8 mouse cellular contexts compared by ENCODE assay signal in genomic region chr4:154963190-154963836, GRCm38 (mm10). TPM values are rescaled to one million over a fixed set of nuclear protein-coding genes. Genes with fewer than 3 reads are reported as not detected.
DNase-seq lines count a peak whose midpoint lies in the region; ATAC-seq and TF ChIP-seq lines count a peak whose summit lies in the region.

No protein-coding gene starts in this region.

- H3K4me1 ChIP-seq in spleen, adult 2 months (ENCODE audit: control insufficient read depth, insufficient read depth, insufficient read length): peaks cover 18% of the 10 kb centered on the region; the same call in 1 of the 2 replicates
- H3K4me1 ChIP-seq in hindbrain, embryonic 13.5 days (replicated peaks): peaks cover 79% of the 10 kb centered on the region
- H3K4me1 ChIP-seq in midbrain, embryonic 15.5 days: peaks cover 71% of the 10 kb centered on the region

- WGBS in spleen, adult 2 months: 53% methylated on average over 11 of the region's 11 CpGs
- 12% methylated on average over 11 of the region's 11 CpGs for WGBS in hindbrain, embryonic 13.5 days
- WGBS in midbrain, embryonic 15.5 days: 8% methylated on average over 11 of the region's 11 CpGs

- DNase-seq in gastrocnemius, postnatal 25 days: peak; percentile 48
- DNase-seq in gastrocnemius, postnatal 14 days: no peak
- DNase-seq in spleen, adult 2 months (ENCODE audit: low read depth in 1 of 2, low spot score in 2 of 2): no peak
- DNase-seq in spleen, postnatal 4 days (ENCODE audit: low spot score in 2 of 2): no peak
- DNase-seq in adrenal gland, postnatal 10 days: no peak
- DNase-seq in yolk sac, embryonic 10.5 days (ENCODE audit: low spot score): no peak

- no peaks in the 10 kb centered on the region for H3K9me3 ChIP-seq in hindbrain, embryonic 13.5 days
- H3K9me3 ChIP-seq in midbrain, embryonic 15.5 days: no peaks in the 10 kb centered on the region

- no peak for TF ChIP-seq CTCF in spleen, adult 2 months (IDR thresholded peaks at IDR 0.05; ENCODE audit: extremely low read depth, insufficient read depth, insufficient read length, insufficient replicate concordance)

- ATAC-seq in hindbrain, embryonic 13.5 days (ENCODE audit: low FRiP score): no peak
- ATAC-seq in midbrain, embryonic 15.5 days (replicated peaks): no peak

- peak overlapping the region; percentile 82; the same call in 1 of the 2 replicates for H3K27ac ChIP-seq in spleen, adult 2 months (ENCODE audit: insufficient read depth, low read length)
- H3K27ac ChIP-seq in hindbrain, embryonic 13.5 days: peak overlapping the region; percentile 97
- peak overlapping the region; percentile 97 for H3K27ac ChIP-seq in midbrain, embryonic 15.5 days

- no peaks in the 10 kb centered on the region for H3K36me3 ChIP-seq in spleen, adult 2 months (ENCODE audit: control insufficient read depth, insufficient read depth, low read length)
- no peaks in the 10 kb centered on the region; the same call in 1 of the 2 replicates for H3K36me3 ChIP-seq in hindbrain, embryonic 13.5 days
- no peaks in the 10 kb centered on the region for H3K36me3 ChIP-seq in midbrain, embryonic 15.5 days (replicated peaks)

- no peak for TF ChIP-seq POLR2A in spleen, adult 2 months (IDR thresholded peaks at IDR 0.05; ENCODE audit: low read depth, low read length)

- H3K4me2 ChIP-seq in hindbrain, embryonic 13.5 days: peak overlapping the region; percentile 89
- H3K4me2 ChIP-seq in midbrain, embryonic 15.5 days: peak overlapping the region; percentile 71

- H3K27me3 ChIP-seq in spleen, adult 2 months (ENCODE audit: control insufficient read depth, insufficient read depth, low read length): peaks cover 2% of the 10 kb centered on the region; the same call in 1 of the 2 replicates
- H3K27me3 ChIP-seq in hindbrain, embryonic 13.5 days: peaks cover 37% of the 10 kb centered on the region
- H3K27me3 ChIP-seq in midbrain, embryonic 15.5 days (replicated peaks): no peaks in the 10 kb centered on the region

- intact Hi-C loops in gastrocnemius, postnatal 14 days (cut with DNase I; ENCODE audit: low total_unique reads): no loop called here

- peak overlapping the region; percentile 90 for H3K9ac ChIP-seq in hindbrain, embryonic 13.5 days
- peak overlapping the region; percentile 81 for H3K9ac ChIP-seq in midbrain, embryonic 15.5 days

- H3K4me3 ChIP-seq in spleen, adult 2 months (ENCODE audit: extremely low read depth, insufficient read depth, insufficient read length): peak overlapping the region; percentile 77; the same call in 1 of the 2 replicates
- H3K4me3 ChIP-seq in hindbrain, embryonic 13.5 days: peak overlapping the region; percentile 78
- peak overlapping the region; percentile 82 for H3K4me3 ChIP-seq in midbrain, embryonic 15.5 days

RNA-seq across cellular contexts. Expression of gene Pank4, which starts 0.6 kb away (rescaled TPM):
- 10 to 100 TPM; 31.2 to 34.0 TPM for total RNA-seq in gastrocnemius, postnatal 25 days (2021)
- total RNA-seq in gastrocnemius, postnatal 14 days (2021): 10 to 100 TPM; 24.1 to 31.4 TPM
- polyA plus RNA-seq in spleen, adult 2 months (2012; rRNA removed): 58.0 and 69.5 TPM in 2 replicates
- polyA plus RNA-seq in hindbrain, embryonic 13.5 days (2015; fragmentation: Nextera tagmentation; extraction: Ambion mirVana): 37.4 and 38.1 TPM in 2 replicates
- polyA plus RNA-seq in midbrain, embryonic 15.5 days (2015; fragmentation: Nextera tagmentation; extraction: Ambion mirVana): 44.3 and 44.9 TPM in 2 replicates
- total RNA-seq in adrenal gland, postnatal 10 days (2021): 10 to 100 TPM; 23.1 to 35.2 TPM

RNA-seq across cellular contexts. Expression of gene Hes5, which starts 2.6 kb away (rescaled TPM):
- total RNA-seq in gastrocnemius, postnatal 25 days (2021): not detected
- under 1 TPM in 1 of 2 experiments, not detected in 1; 0.16 TPM for total RNA-seq in gastrocnemius, postnatal 14 days (2021)
- 5.4 and 10.5 TPM in 2 replicates for polyA plus RNA-seq in spleen, adult 2 months (2012; rRNA removed)
- polyA plus RNA-seq in hindbrain, embryonic 13.5 days (2015; fragmentation: Nextera tagmentation; extraction: Ambion mirVana): 154 and 185 TPM in 2 replicates
- polyA plus RNA-seq in midbrain, embryonic 15.5 days (2015; fragmentation: Nextera tagmentation; extraction: Ambion mirVana): 116 and 149 TPM in 2 replicates
- total RNA-seq in adrenal gland, postnatal 10 days (2021): under 1 TPM in 1 of 2 experiments, not detected in 1; 0.76 TPM

RNA-seq across cellular contexts. Expression of gene Tnfrsf14, which starts 35.0 kb away (rescaled TPM):
- total RNA-seq in gastrocnemius, postnatal 25 days (2021): 1 to 10 TPM; 1.8 to 3.0 TPM
- total RNA-seq in gastrocnemius, postnatal 14 days (2021): 1 to 10 TPM; 1.4 to 1.9 TPM
- polyA plus RNA-seq in spleen, adult 2 months (2012; rRNA removed): 210 and 232 TPM in 2 replicates
- 0.22 and 0.25 TPM in 2 replicates for polyA plus RNA-seq in hindbrain, embryonic 13.5 days (2015; fragmentation: Nextera tagmentation; extraction: Ambion mirVana)
- 0.19 and 0.28 TPM in 2 replicates for polyA plus RNA-seq in midbrain, embryonic 15.5 days (2015; fragmentation: Nextera tagmentation; extraction: Ambion mirVana)
- 10 to 100 TPM in 1 of 2 experiments, 1 to 10 TPM in 1; 8.1 to 12.7 TPM for total RNA-seq in adrenal gland, postnatal 10 days (2021)
